Mouse (Mus musculus): Measurements from ENCODE around the gene Mettl2. TPM values are rescaled to one million over a fixed set of nuclear protein-coding genes. Genes with fewer than 3 reads are reported as not detected.
A peak's percentile ranks its signal among the peaks of the same experiment; 100 is the strongest.

Mettl2 gene
- polyA plus RNA-seq, 1 experiment, result 3.7 TPM

DNA sequence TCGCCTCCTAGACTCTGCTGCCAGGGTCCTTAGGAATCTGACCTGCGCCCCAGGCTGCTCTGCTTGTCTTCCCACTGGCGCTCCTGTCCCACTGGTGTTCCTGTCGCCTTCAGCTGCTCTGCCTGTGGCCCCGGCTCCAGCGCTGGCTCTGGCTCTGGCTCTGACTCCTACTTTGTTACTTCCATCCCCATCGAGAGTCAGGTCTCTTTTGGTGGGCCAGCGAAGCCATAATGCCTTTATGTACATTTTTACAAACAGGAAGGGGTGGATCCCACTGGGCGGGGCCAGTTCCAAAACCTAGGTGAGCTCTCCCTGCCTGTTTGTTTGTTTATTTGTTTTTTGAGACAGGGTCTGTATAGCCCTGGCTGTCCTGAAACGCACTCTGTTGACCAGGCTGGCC lies 40.6 kb downstream of the Mettl2 start:
- peaks cover 23% of the 10 kb centered on the region for H3K27me3 ChIP-seq (replicated peaks)
- H3K36me3 ChIP-seq (replicated peaks; ENCODE audit: low read length), result no peaks in the 10 kb centered on the region
- H3K9me3 ChIP-seq, result peaks cover 38% of the 10 kb centered on the region
- peaks cover 8% of the 10 kb centered on the region for H3K4me1 ChIP-seq
- H3K4me3 ChIP-seq (replicated peaks), result no peak overlapping the region
- TF ChIP-seq GATA1 (IDR thresholded peaks at IDR 0.05; ENCODE audit: borderline replicate concordance, low read length) (no peak), FLI1 (IDR thresholded peaks at IDR 0.05; ENCODE audit: low read length) (no peak)

DNA sequence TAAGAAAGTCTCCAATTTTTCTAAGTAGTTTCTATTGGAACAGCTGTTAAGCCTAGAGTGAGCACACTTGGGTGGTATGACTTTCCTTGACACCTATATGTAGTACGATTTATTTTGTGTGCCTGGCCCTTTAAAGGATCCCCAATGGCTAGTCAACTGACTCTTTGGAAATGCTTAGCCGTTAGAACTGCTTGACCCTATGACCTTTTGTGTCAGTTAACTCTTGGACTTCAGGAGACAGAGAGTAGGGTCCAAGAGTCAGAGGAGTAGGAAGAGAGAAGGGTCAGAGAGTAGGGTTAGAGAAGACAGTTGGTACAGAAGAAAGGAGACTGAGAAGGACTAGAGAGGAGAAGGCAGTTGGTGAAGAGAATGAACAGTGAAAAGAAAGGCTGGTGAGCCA lies 52.3 kb downstream of the Mettl2 start, which contains the start of gene Tlk2:
TSS of gene Tlk2 (plus strand) at position 292 of the 400 bp plus-strand sequence.
- TF ChIP-seq GATA1 (IDR thresholded peaks at IDR 0.05; ENCODE audit: borderline replicate concordance, low read length) (no peak), FLI1 (IDR thresholded peaks at IDR 0.05; ENCODE audit: low read length) (no peak)
- Histone ChIP-seq H3K4me3 (replicated peaks) (peak within 1 kb of the TSS; percentile 2), H3K4me1 (peaks cover 20% of the 10 kb centered on the region), H3K36me3 (replicated peaks; ENCODE audit: low read length) (peaks cover 2% of the 10 kb centered on the region), H3K27me3 (replicated peaks) (no peaks in the 10 kb centered on the region), H3K9me3 (no peaks in the 10 kb centered on the region)

DNA sequence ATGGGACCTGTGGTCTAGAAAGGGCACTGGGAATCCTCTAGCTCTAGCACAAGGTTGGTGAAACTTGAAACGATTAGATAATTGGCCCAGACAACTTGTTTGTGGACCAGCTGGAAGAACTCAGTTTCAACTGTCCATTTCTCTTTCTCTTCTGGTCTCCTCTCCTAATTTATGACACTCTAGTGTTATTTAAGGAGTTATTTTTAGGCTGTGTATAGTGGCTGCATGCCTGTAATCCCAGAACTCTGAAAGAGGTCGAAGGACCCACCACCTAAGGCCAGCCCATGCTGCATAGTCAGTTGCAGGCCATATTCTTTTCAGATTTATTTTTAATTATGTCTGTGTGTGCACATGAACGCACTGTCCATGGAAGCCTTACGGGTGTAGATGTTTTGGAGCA lies 53.3 kb downstream of the Mettl2 start:
- H3K27me3 ChIP-seq (replicated peaks), result no peaks in the 10 kb centered on the region
- peaks cover 28% of the 10 kb centered on the region for H3K4me1 ChIP-seq
- H3K9me3 ChIP-seq, result no peaks in the 10 kb centered on the region
- peak overlapping the region; percentile 2 for H3K4me3 ChIP-seq (replicated peaks)
- peaks cover 10% of the 10 kb centered on the region for H3K36me3 ChIP-seq (replicated peaks; ENCODE audit: low read length)
- TF ChIP-seq FLI1 (IDR thresholded peaks at IDR 0.05; ENCODE audit: low read length) (no peak), GATA1 (IDR thresholded peaks at IDR 0.05; ENCODE audit: borderline replicate concordance, low read length) (no peak)

DNA sequence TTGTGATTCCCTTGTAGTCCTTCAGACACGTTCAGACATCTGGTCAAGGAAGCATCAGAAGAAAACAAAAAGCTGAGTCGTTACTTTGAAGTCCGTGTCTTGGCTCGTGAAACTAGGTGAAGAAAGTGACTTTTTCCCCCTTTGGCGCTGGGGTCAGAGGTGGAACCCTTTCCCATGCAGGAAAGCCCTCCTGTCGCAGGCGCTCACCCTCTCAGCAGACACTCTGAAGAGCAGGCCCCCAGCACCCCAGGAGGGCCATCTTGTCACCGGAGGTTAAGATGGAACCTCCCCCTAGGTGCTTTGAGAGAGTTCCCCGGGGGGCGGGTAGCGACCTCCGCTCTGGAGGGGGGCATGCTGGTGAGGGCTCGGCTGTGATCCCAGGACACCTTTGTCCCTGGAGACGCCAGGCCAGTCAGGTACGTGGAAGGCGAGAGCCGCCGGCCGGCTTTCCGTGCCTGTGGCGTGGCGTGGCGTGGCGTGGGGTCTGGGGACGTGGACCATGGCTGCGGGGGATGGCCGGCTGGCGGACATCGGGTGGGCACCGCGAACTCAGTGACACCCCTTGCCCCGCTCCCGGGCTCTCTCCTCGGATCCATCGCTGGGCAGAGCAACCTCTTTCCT lies 54.4 kb downstream of the Mettl2 start:
- TF ChIP-seq GATA1 (IDR thresholded peaks at IDR 0.05; ENCODE audit: borderline replicate concordance, low read length) (no peak), FLI1 (IDR thresholded peaks at IDR 0.05; ENCODE audit: low read length) (no peak)
- Histone ChIP-seq H3K27me3 (replicated peaks) (no peaks in the 10 kb centered on the region), H3K36me3 (replicated peaks; ENCODE audit: low read length) (peaks cover 20% of the 10 kb centered on the region), H3K4me3 (replicated peaks) (peak overlapping the region; percentile 95), H3K9me3 (no peaks in the 10 kb centered on the region), H3K4me1 (peaks cover 34% of the 10 kb centered on the region)

DNA sequence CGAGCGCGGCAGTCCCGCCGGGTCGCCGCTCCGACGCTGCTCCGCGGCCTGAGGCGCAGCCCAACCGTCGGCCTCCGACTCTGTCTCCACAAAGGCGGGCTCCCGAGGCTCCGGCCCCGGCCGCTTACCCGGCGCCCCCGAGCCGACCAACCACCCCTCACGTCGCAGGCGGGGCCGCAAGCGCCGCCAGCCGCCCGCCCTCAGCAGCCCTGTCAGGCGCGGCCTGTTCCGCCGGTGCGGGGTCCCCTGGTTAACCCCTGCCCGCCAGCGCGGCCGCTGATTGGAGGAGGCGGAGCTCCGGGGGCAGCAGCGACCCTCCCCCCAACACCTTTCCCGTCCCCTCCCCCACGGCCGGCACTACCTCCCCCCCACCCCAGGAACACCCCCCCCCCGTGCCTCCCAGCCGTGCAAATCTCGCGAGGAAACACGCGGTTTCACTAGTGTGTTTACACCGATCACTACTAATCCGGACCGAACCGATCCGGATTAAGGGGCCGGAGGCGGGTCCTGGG lies 55.0 kb downstream of the Mettl2 start:
- TF ChIP-seq FLI1 (IDR thresholded peaks at IDR 0.05; ENCODE audit: low read length) (no peak), GATA1 (IDR thresholded peaks at IDR 0.05; ENCODE audit: borderline replicate concordance, low read length) (no peak)
- Histone ChIP-seq H3K4me1 (peaks cover 38% of the 10 kb centered on the region), H3K36me3 (replicated peaks; ENCODE audit: low read length) (peaks cover 25% of the 10 kb centered on the region), H3K4me3 (replicated peaks) (peak overlapping the region; percentile 95), H3K27me3 (replicated peaks) (no peaks in the 10 kb centered on the region), H3K9me3 (no peaks in the 10 kb centered on the region)

DNA sequence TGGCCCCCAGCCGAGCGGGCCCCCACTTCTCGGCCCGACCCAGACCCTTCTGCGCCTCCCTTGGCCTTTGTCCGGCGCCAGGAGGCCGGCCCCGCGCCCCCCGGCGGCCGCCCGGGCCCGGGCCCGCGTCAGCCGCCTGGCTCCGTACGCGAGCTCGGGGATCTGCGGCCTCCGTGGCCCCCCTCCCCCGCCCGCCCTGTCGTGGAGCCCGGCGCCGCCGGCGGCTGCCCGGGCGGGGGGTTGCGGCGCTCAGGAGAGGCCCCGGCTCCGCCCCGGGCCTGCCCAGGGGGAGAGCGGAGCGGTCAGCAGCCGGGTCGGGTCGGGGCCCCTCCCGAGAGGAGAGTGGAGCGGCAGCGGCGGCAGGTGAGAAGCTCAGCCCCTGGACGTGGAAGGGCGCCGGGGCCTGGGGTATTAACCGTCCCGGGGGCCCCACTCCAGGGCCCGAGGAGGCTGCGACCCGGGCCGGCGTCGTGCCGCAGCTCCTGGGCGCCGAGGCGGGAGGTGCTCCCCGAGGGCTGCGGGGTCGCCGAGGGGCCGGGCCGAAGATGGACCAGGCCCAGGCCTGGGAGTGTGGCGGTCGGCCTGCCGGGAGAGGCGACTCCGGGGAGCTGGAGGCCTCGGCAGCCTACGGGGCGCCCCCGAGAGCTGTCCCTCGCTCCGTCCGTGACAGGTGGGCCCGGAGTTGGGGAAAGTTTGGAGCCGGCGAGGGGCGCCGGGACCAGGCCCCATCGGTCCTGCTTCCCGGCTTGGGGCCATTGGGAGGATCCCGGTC lies 55.6 kb downstream of the Mettl2 start:
- Histone ChIP-seq H3K36me3 (replicated peaks; ENCODE audit: low read length) (peaks cover 31% of the 10 kb centered on the region), H3K27me3 (replicated peaks) (no peaks in the 10 kb centered on the region), H3K9me3 (no peaks in the 10 kb centered on the region), H3K4me3 (replicated peaks) (peak overlapping the region; percentile 95), H3K4me1 (peaks cover 38% of the 10 kb centered on the region)
- TF ChIP-seq FLI1 (IDR thresholded peaks at IDR 0.05; ENCODE audit: low read length) (no peak), GATA1 (IDR thresholded peaks at IDR 0.05; ENCODE audit: borderline replicate concordance, low read length) (no peak)

DNA sequence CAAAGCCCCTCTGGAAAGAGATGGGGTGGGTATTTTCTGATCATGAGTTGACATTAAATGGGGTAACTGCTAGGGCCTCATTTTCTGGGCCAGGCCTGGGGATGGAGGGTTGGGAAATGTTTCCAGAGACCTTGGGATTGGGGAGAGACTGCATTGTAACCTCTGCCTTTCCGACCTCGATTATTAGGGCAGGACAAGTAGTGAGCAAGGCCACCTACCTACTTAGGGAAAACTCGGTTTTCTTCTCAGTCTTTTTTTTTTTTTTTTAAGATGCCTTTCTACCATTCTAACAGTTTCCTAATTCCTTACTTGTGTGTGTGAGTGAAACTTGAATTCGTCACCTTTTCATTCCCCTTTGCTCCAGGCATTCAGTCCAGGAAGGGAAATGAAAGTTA lies 56.2 kb downstream of the Mettl2 start:
- H3K4me3 ChIP-seq (replicated peaks), result peak overlapping the region; percentile 95
- no peak for TF ChIP-seq FLI1 (IDR thresholded peaks at IDR 0.05; ENCODE audit: low read length)
- TF ChIP-seq GATA1 (IDR thresholded peaks at IDR 0.05; ENCODE audit: borderline replicate concordance, low read length), result no peak
- peaks cover 35% of the 10 kb centered on the region for H3K36me3 ChIP-seq (replicated peaks; ENCODE audit: low read length)
- no peaks in the 10 kb centered on the region for H3K27me3 ChIP-seq (replicated peaks)
- peaks cover 38% of the 10 kb centered on the region for H3K4me1 ChIP-seq
- H3K9me3 ChIP-seq, result no peaks in the 10 kb centered on the region

DNA sequence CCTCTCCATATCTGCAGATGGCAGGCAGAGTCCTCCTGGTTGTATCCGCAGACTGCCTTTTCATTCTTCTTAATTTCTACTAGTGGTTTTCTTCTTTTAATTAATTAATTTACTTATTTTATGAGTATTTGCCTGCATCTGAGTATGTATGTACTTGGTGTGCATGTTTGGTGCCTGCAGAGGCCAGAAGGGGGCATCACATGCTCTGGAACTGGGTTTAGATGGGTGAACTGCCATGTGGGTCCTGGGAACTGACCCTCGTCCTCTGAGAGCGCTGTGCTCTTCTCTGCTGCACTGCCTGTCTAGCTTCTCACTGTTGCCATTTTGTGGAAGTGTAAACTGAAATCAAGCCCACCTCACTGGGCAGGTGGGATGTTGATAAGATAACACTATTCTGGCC lies 58.5 kb downstream of the Mettl2 start:
- peaks cover 45% of the 10 kb centered on the region for H3K36me3 ChIP-seq (replicated peaks; ENCODE audit: low read length)

More for the DNA sequence above, 58.5 kb downstream of the Mettl2 start:
- peaks cover 43% of the 10 kb centered on the region for H3K4me1 ChIP-seq
- H3K4me3 ChIP-seq (replicated peaks), result peak overlapping the region; percentile 29
- no peaks in the 10 kb centered on the region for H3K27me3 ChIP-seq (replicated peaks)
- H3K9me3 ChIP-seq, result no peaks in the 10 kb centered on the region
- no peak for TF ChIP-seq GATA1 (IDR thresholded peaks at IDR 0.05; ENCODE audit: borderline replicate concordance, low read length)
- TF ChIP-seq FLI1 (IDR thresholded peaks at IDR 0.05; ENCODE audit: low read length), result no peak

Other genes starting within 250 kb of the Mettl2 start
- not detected in 2 replicates for gene Efcab3, start 62.8 kb upstream of the Mettl2 start, polyA plus RNA-seq (2012; ENCODE audit: insufficient read depth, low replicate concordance)
- not detected in 2 replicates for gene Gm10842, start 20.5 kb downstream of the Mettl2 start, polyA plus RNA-seq (2012; ENCODE audit: insufficient read depth, low replicate concordance)
- 4.4 and 5.8 TPM in 2 replicates for gene Tlk2, start 52.4 kb downstream of the Mettl2 start, polyA plus RNA-seq (2012; ENCODE audit: insufficient read depth, low replicate concordance)
- 0.81 and 0.97 TPM in 2 replicates for gene Mrc2, start 166.2 kb downstream of the Mettl2 start, polyA plus RNA-seq (2012; ENCODE audit: insufficient read depth, low replicate concordance)

Measured in megakaryocyte, embryonic 14.5 days (primary cell).